Mouse (Mus musculus): ENCODE measurements around the gene Gstp2.

DNA sequence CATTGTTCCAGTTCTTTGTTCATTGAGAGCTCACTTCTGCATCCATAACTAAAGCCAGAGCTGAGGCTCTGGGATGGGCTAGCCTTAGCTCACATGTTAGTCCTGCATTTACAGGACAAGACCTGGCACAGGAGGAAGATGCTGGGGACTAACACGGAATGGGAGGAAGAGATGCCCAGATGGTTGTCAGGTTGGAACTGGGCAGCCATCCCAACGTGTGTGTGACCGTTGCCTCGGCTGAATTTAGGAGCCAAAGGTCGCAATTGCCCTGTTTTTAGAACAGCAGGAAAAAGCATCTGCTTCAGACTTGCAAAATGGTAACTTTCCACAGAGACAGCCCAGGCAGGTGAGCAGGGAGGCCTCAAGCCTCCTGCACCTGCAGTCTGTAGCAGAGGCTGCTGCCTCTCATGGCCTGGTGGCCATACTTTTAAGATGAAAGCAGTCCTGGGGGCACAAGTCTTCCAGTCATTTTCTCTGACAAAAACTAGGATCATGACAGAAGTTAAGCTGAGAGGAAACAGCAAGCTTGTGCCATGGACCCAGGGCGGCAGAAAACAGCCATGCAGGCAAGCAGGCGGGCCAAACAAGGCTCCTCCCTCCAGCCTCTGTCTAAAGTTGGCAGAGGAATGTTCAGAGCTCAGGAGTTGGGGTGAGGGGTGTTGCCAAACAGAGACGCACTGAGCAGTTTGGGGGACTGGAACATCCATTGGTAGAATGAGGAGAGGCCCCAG is 9.6 kb upstream of the Gstp2 start:
- TF ChIP-seq GATA1 (IDR thresholded peaks at IDR 0.05; ENCODE audit: low read length) (no peak), TAL1 (IDR thresholded peaks at IDR 0.05; ENCODE audit: low read length) (no peak)
